Mouse (Mus musculus): ENCODE results near the gene Kidins220. TPM values are rescaled to one million over a fixed set of nuclear protein-coding genes. Genes with fewer than 3 reads are reported as not detected.
A peak's percentile ranks its signal among the peaks of the same experiment; 100 is the strongest.

Gene Kidins220
- total RNA-seq, 2 experiments from 2014 or later: 426 to 438 TPM

GRCm38 (mm10) chr12:25100411-25101217 lies 125.9 kb downstream of the Kidins220 start:
- intact Hi-C loops (cut with DNase I): no loop called here
- DNase-seq: peak; percentile 75

- intact Hi-C loops (cut with DNase I): no loop called here
- DNase-seq: no peak
These were observed 126.7 kb downstream of the Kidins220 start for GRCm38 (mm10) chr12:25101389-25101788.

- intact Hi-C loops (cut with DNase I): no loop called here
These were observed 129.2 kb downstream of the Kidins220 start for GRCm38 (mm10) chr12:25103911-25104310.

GRCm38 (mm10) chr12:25104541-25104940 lies 129.8 kb downstream of the Kidins220 start:
- intact Hi-C loops (cut with DNase I): no loop called here
- no peak for DNase-seq

More at GRCm38 (mm10) chr12:25103911-25104310, 129.2 kb downstream of the Kidins220 start:
- no peak for DNase-seq

- intact Hi-C loops (cut with DNase I): no loop called here
- no peak for DNase-seq
These were observed 134.1 kb downstream of the Kidins220 start for GRCm38 (mm10) chr12:25108865-25109264.

- DNase-seq: no peak
These were observed 135.4 kb downstream of the Kidins220 start for GRCm38 (mm10) chr12:25109971-25110681.

GRCm38 (mm10) chr12:25110682-25111078 lies 136.0 kb downstream of the Kidins220 start:
- no peak for DNase-seq
- intact Hi-C loops (cut with DNase I): no loop called here

More at GRCm38 (mm10) chr12:25109971-25110681, 135.4 kb downstream of the Kidins220 start:
- intact Hi-C loops (cut with DNase I): no loop called here

Other genes with a start within 250 kb of the Kidins220 start
- gene Mboat2, start 144.0 kb upstream of the Kidins220 start, total RNA-seq (2021): 10 to 100 TPM; 58.4 to 62.0 TPM
- 100 to 1,000 TPM; 174 to 182 TPM for gene Id2, start 122.2 kb downstream of the Kidins220 start, total RNA-seq (2021)

All from left cerebral cortex, postnatal 4 days (tissue).